Mouse (Mus musculus) heart, postnatal 0 days (tissue): ENCODE results near the gene Ubqln4. TPM values are rescaled to one million over a fixed set of nuclear protein-coding genes. Genes with fewer than 3 reads are reported as not detected.

Experiments
- ATAC-seq: fragments of 200-750 bp; cut with Nextera tagmentation; 2 replicates; pipeline ENCODE4 v1.8.0; 2017; ENCODE audit warnings: low read depth, moderate number of reproducible peaks, moderate library complexity; ENCODE audit not compliant: insufficient read depth
- DNase-seq: peaks from one replicate; pipeline ENCODE4 v3.0.0-alpha.2; 2016; ENCODE audit warnings: low spot score
- H3K27ac ChIP-seq: fragments of 300-500 bp; sonication (generic); 2 replicates; pipeline ENCODE4 v1.5.1; 2014; ENCODE audit warnings: low read depth, mild to moderate bottlenecking
- H3K27me3 ChIP-seq: fragments of 300-500 bp; sonication (generic); 2 replicates; pipeline ENCODE4 v1.6.1; 2014; ENCODE audit warnings: low read length, mixed read lengths; ENCODE audit not compliant: control insufficient read depth, insufficient read depth
- H3K36me3 ChIP-seq: fragments of 300-500 bp; sonication (generic); replicated peaks from 2 replicates; pipeline ENCODE4 v1.6.1; 2014; ENCODE audit warnings: low read length, mixed read lengths; ENCODE audit not compliant: control insufficient read depth, insufficient read depth
- H3K4me1 ChIP-seq: fragments of 300-500 bp; sonication (generic); 2 replicates; pipeline ENCODE4 v1.6.1; 2014; ENCODE audit warnings: antibody characterized with exemption; ENCODE audit not compliant: control insufficient read depth, insufficient read depth
- H3K4me2 ChIP-seq: fragments of 300-500 bp; sonication (generic); 2 replicates; pipeline ENCODE4 v1.6.1; 2014; ENCODE audit warnings: low read depth, mild to moderate bottlenecking, low read length, moderate library complexity
- H3K4me3 ChIP-seq: fragments of 300-500 bp; sonication (generic); 2 replicates; pipeline ENCODE4 v1.5.1; 2014; ENCODE audit warnings: low read depth, low read length
- H3K9ac ChIP-seq: fragments of 300-500 bp; sonication (generic); replicated peaks from 2 replicates; pipeline ENCODE4 v1.6.1; 2014; ENCODE audit warnings: low read depth, low read length, mixed read lengths
- H3K9me3 ChIP-seq: fragments of 300-500 bp; sonication (generic); replicated peaks from 2 replicates; pipeline ENCODE4 v1.6.1; 2016; ENCODE audit warnings: low read length; ENCODE audit not compliant: control insufficient read depth
- CTCF ChIP-seq: IDR thresholded peaks from 2 replicates; pipeline ENCODE4 v1.5.1; 2016; ENCODE audit warnings: antibody characterized with exemption, control low read depth, low read depth
- EP300 ChIP-seq: IDR thresholded peaks from 2 replicates; pipeline ENCODE4 v1.6.1; 2016; ENCODE audit warnings: antibody characterized with exemption, low read depth
- WGBS: fragments of 180-500 bp; shearing (Covaris S2); extraction: QIAGEN DNeasy Blood & Tissue Kit; methylation state at CpG from one replicate; pipeline ENCODE4 v1.1.7; 2014; 5-methylcytosine and 5-hydroxymethylcytosine counted together
- polyA plus RNA-seq: library from polyadenylated mRNA; unstranded; fragments of >200 nt; fragmentation: Nextera tagmentation; extraction: Ambion mirVana; gene quantifications from 2 replicates; pipeline ENCODE4 v1.2.1, GENCODE M21; 2015
- total RNA-seq: library from RNA; depleted of rRNA; stranded (reverse); fragments of >200 nt; gene quantifications from 2 replicates; pipeline ENCODE4 v1.2.3, GENCODE M21; 2014; ENCODE audit warnings: low replicate concordance

Gene Ubqln4
- total and polyA plus RNA-seq, 2 experiments from 2014 or later, result 18.3 to 82.4 TPM

GRCm38 (mm10) chr3:88538271-88539145 is 15.1 kb upstream of the Ubqln4 start:
- ATAC-seq, result no peak
- no peaks in the 10 kb centered on the region for H3K9me3 ChIP-seq
- 65% methylated on average over 9 of the region's 9 CpGs for WGBS
- no peaks in the 10 kb centered on the region for H3K27me3 ChIP-seq
- TF ChIP-seq CTCF (no peak), EP300 (no peak)
- no peak overlapping the region for H3K4me2 ChIP-seq
- H3K4me3 ChIP-seq, result no peak overlapping the region
- DNase-seq, result no peak
- H3K9ac ChIP-seq, result no peak overlapping the region
- H3K27ac ChIP-seq, result no peak overlapping the region
- H3K4me1 ChIP-seq, result peaks cover 27% of the 10 kb centered on the region
- 0 out of 2 replicates have a peak, but pooled peaks cover 3% of the 10 kb centered on the region for H3K36me3 ChIP-seq

- no peak for DNase-seq
- 43% methylated on average over 3 of the region's 3 CpGs for WGBS
- no peak for ATAC-seq
These were observed 14.2 kb upstream of the Ubqln4 start for GRCm38 (mm10) chr3:88539397-88539796.

GRCm38 (mm10) chr3:88540085-88540484 is 13.5 kb upstream of the Ubqln4 start:
- Histone ChIP-seq H3K4me1 (peaks cover 22% of the 10 kb centered on the region), H3K4me3 (no peak overlapping the region), H3K4me2 (no peak overlapping the region), H3K27ac (no peak overlapping the region), H3K27me3 (no peaks in the 10 kb centered on the region), H3K9me3 (no peaks in the 10 kb centered on the region), H3K36me3 (0 out of 2 replicates have a peak, but pooled peaks cover 3% of the 10 kb centered on the region), H3K9ac (no peak overlapping the region)
- DNase-seq, result no peak
- no peak for ATAC-seq
- 54% methylated on average over 5 of the region's 5 CpGs for WGBS
- TF ChIP-seq EP300 (no peak), CTCF (no peak)

More at GRCm38 (mm10) chr3:88539397-88539796, 14.2 kb upstream of the Ubqln4 start:
- no peak overlapping the region for H3K9ac ChIP-seq
- H3K27me3 ChIP-seq, result no peaks in the 10 kb centered on the region
- peaks cover 22% of the 10 kb centered on the region for H3K4me1 ChIP-seq
- H3K4me3 ChIP-seq, result no peak overlapping the region
- H3K4me2 ChIP-seq, result no peak overlapping the region
- 0 out of 2 replicates have a peak, but pooled peaks cover 3% of the 10 kb centered on the region for H3K36me3 ChIP-seq
- no peaks in the 10 kb centered on the region for H3K9me3 ChIP-seq
- H3K27ac ChIP-seq, result no peak overlapping the region
- TF ChIP-seq CTCF (no peak), EP300 (no peak)

GRCm38 (mm10) chr3:88541622-88542401 is 11.7 kb upstream of the Ubqln4 start:
- TF ChIP-seq CTCF, result no peak
- TF ChIP-seq EP300, result no peak
- Histone ChIP-seq H3K9ac (no peak overlapping the region), H3K4me1 (peaks cover 14% of the 10 kb centered on the region; the same call in 1 of the 2 replicates), H3K36me3 (0 out of 2 replicates have a peak, but pooled peaks cover 3% of the 10 kb centered on the region), H3K27ac (no peak overlapping the region), H3K27me3 (no peaks in the 10 kb centered on the region), H3K9me3 (no peaks in the 10 kb centered on the region), H3K4me2 (no peak overlapping the region), H3K4me3 (no peak overlapping the region)
- WGBS, result 69% methylated on average over 6 of the region's 7 CpGs
- ATAC-seq (no peak), DNase-seq (no peak)

GRCm38 (mm10) chr3:88542486-88542885 is 11.1 kb upstream of the Ubqln4 start:
- ATAC-seq, result no peak
- Histone ChIP-seq H3K4me1 (peaks cover 11% of the 10 kb centered on the region; the same call in 1 of the 2 replicates), H3K36me3 (0 out of 2 replicates have a peak, but pooled peaks cover 3% of the 10 kb centered on the region), H3K4me2 (no peak overlapping the region), H3K9me3 (no peaks in the 10 kb centered on the region), H3K4me3 (no peak overlapping the region), H3K27me3 (no peaks in the 10 kb centered on the region), H3K9ac (no peak overlapping the region), H3K27ac (no peak overlapping the region)
- no peak for DNase-seq
- 66% methylated on average over 4 of the region's 4 CpGs for WGBS
- no peak for TF ChIP-seq EP300
- no peak for TF ChIP-seq CTCF
